Mouse (Mus musculus): ENCODE measurements around the gene Olfr960. TPM values are rescaled to one million over a fixed set of nuclear protein-coding genes. Genes with fewer than 3 reads are reported as not detected.

Olfr960 gene
- polyA plus RNA-seq (2017; shearing (Covaris generic)) = not detected

GRCm38 (mm10) chr9:39621073-39621472 lies at the start of gene Olfr960:
Gene Olfr960, plus strand, starts transcription at chr9:39621373.
- ATAC-seq = no peak

GRCm38 (mm10) chr9:39575469-39575868 lies 45.7 kb upstream of the Olfr960 start, which contains the start of gene Olfr959:
Gene Olfr959, minus strand, starts transcription at chr9:39575569.
- no peak for ATAC-seq

GRCm38 (mm10) chr9:39577050-39577449 lies 44.1 kb upstream of the Olfr960 start:
- no peak for ATAC-seq

- ATAC-seq = no peak
Observed at GRCm38 (mm10) chr9:39602536-39603332, 18.4 kb upstream of the Olfr960 start.

DNA sequence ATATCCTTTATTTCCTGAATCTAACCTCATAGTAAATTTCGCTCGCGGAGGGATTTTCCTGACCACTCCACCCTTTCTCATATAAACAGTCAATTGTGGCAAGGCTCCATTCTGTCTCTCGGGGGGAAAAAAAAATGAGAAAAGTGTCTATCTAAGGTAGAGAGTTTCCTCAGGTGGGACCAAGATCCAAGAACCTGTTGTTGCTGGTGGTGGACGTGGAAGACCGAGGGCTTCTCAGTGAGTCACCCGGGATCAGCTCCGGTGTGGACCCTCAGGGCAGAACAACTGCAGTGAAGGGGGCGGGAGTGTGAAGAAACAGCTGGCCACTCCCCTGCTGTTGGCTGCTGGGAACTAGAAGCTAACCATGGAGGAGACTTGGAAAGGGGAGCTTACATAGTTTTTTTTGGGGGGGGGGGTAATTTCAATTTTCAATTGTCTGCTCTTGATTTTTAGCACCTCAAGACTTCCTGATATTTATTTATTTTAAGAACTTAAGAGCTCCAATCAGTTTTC lies 17.8 kb upstream of the Olfr960 start:
- ATAC-seq = no peak

- no peak for ATAC-seq
Observed at GRCm38 (mm10) chr9:39603999-39604453, 17.1 kb upstream of the Olfr960 start, which contains the start of gene AW551984. Gene AW551984, minus strand, starts transcription at chr9:39604403.

DNA sequence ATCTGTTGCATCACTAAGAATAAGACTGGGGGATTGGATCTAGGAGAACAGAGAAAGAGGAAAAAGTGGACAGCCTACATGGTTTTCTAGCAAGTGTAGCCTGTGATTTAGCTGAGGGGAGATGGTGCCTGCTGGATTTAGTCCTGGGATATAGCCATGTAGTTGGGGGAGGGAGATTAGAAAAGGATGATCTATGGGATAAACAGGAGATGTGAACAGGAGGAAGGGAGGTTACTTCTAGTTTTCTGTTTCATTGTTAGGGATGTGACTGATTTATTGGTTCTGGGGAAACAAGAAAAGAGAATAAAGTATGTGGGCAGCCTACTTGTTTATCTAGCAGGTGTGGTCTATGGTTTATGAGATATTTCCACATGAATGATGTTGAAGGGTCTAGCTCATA lies 12.7 kb upstream of the Olfr960 start:
- no peak for ATAC-seq

- no peak for ATAC-seq
Observed at GRCm38 (mm10) chr9:39610355-39610754, 10.8 kb upstream of the Olfr960 start, which contains the start of gene Olfr148. Gene Olfr148, plus strand, starts transcription at chr9:39610655.

GRCm38 (mm10) chr9:39611953-39612352 lies 9.2 kb upstream of the Olfr960 start:
- no peak for ATAC-seq

DNA sequence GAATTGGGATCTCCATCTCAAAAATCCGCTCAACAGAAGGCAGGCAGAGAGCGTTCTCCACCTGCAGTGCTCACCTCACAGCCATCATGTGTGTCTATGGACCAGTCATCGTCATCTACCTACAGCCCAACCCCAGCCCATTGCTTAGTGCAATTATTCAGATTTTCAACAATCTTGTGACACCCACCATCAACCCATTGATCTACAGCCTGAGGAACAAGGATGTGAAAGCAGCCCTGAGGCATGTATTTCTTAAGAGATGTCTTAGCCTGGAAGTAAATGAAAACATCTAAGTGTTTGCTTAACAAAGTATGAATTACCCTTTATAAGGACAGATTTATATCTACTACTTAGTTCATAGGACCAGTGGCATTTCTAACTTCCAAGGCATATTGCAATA lies 2.6 kb downstream of the Olfr960 start:
- ATAC-seq = no peak

DNA sequence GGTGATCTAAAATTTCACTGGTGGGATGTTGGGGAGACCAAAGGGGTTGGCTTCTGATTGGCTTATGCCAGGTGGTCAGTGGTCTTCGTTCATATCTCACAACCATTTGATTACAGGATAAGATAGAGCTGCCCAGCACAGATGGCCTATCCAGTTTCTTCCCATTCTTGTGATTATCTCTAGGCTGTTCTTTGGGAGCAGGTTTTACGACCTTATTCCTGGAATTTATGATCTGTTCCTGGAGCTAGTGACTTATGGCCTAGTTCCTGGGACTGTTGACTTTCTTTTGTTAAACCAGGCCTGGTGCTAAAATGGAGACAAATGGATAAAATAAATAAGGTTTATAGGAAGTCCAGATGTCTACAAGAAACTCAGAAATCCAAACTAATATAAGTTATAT lies 3.5 kb downstream of the Olfr960 start:
- no peak for ATAC-seq

GRCm38 (mm10) chr9:39629069-39629468 lies 7.9 kb downstream of the Olfr960 start:
- ATAC-seq = no peak

DNA sequence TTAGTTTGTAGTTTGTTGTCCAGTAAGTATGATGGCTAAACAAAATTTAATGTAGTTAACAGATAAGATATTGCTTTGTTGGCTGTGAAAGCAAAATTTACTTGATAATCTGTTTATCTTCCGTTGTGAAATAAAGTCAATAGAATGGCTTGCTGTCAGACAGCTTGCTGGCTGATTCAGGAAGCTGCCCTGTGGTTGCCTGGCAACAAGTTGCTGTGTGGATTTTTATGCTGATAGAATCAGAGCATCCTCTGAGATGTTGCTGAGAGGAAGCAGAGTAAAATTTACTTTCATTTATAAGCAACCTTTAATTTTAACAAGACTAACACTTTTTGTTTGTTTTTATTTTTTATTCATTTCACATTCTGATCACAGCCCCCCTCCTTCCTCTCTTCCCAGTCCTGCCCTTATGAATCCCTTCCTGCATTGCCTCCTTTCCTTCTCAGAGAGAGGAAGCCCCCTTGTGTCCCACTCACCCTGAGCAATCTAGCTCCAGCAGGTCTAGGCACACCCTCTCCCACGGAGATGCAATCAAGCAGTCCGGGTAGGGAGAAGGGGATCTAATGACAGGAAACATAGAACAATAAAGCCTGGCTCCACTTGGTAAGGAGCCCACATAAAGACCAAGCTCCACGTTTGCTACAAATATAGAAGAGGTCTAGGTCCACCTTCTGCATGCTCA lies 12.9 kb downstream of the Olfr960 start:
- no peak for ATAC-seq

- no peak for ATAC-seq
Observed at GRCm38 (mm10) chr9:39644785-39645184, 23.6 kb downstream of the Olfr960 start, which contains the start of gene Olfr961. Gene Olfr961, plus strand, starts transcription at chr9:39645085.

GRCm38 (mm10) chr9:39647382-39647781 lies 26.2 kb downstream of the Olfr960 start:
- ATAC-seq = no peak

DNA sequence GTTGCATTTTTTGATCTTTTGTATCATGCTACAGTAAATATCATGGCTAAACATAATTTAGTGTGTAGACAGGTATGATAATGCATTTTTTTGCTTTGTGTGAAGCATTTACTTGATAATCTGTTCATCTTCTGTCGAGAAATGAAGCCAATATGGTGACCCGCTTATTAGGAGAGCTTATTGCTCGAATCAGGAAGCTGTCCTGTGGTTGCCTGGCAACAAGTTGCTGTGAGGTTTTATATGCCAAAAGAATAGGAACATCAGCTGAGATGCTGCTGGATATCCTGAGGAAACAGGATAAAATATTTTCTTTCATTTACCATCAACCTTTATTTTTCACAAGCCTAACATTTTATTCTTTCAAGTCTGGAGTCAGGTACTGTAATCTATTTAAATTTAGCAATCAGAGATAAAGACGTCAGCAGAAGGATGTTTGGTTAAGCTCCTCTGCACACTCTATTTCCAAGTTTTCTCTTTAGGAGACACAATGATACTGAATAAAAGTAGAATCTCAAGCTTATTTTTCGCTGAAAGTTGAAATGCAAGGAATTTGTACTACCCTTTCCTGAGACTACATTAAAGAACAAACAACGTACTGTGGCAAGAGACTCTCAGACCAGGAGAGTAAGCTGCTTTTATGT lies 33.7 kb downstream of the Olfr960 start:
- ATAC-seq = no peak

GRCm38 (mm10) chr9:39666905-39667304 lies 45.7 kb downstream of the Olfr960 start, which contains the start of gene Olfr963:
Gene Olfr963, plus strand, starts transcription at chr9:39667205.
- ATAC-seq = no peak

DNA sequence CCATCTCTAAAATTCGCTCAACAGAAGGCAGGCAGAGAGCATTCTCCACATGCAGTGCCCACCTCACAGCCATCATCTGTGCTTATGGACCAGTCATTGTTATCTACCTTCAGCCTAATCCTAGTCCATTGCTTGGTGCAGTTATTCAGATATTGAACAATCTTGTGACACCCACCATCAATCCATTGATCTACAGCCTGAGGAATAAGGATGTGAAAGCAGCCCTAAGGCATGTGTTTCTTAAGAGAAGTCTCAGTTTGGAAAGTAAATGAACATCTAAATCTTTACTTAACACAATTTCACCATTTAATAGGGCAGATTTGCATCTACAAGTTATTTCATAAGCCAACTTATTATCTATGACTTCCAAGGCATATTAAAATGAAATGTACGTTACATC lies 48.5 kb downstream of the Olfr960 start:
- no peak for ATAC-seq
